Mouse (Mus musculus): Measurements from ENCODE around the gene Cdh23. TPM values are rescaled to one million over a fixed set of nuclear protein-coding genes. Genes with fewer than 3 reads are reported as not detected.
A peak's percentile ranks its signal among the peaks of the same experiment; 100 is the strongest.

Gene Cdh23
- total RNA-seq, 2 experiments from 2014 or later: 3.3 to 4.0 TPM

GRCm38 (mm10) chr10:60578738-60579538, 117.4 kb downstream of the Cdh23 start:
- no peak for DNase-seq (ENCODE audit: low spot score in 2 of 2)

GRCm38 (mm10) chr10:60577920-60578737, 118.2 kb downstream of the Cdh23 start:
- DNase-seq (ENCODE audit: low spot score in 2 of 2): no peak

GRCm38 (mm10) chr10:60577125-60577919, 119.0 kb downstream of the Cdh23 start:
- DNase-seq (ENCODE audit: low spot score in 2 of 2): no peak

- DNase-seq (ENCODE audit: low spot score in 2 of 2): no peak
Measured at GRCm38 (mm10) chr10:60574851-60575250, 121.4 kb downstream of the Cdh23 start.

GRCm38 (mm10) chr10:60571491-60571890, 124.8 kb downstream of the Cdh23 start:
- no peak for DNase-seq (ENCODE audit: low spot score in 2 of 2)

- peak in 1 of 2 experiments; percentile 34 for DNase-seq (ENCODE audit: low spot score in 2 of 2)
Measured at GRCm38 (mm10) chr10:60566369-60567037, 129.8 kb downstream of the Cdh23 start.

GRCm38 (mm10) chr10:60564136-60564535, 132.2 kb downstream of the Cdh23 start:
- DNase-seq (ENCODE audit: low spot score in 2 of 2): no peak

- no peak for DNase-seq (ENCODE audit: low spot score in 2 of 2)
Measured at GRCm38 (mm10) chr10:60562946-60563345, 133.3 kb downstream of the Cdh23 start.

GRCm38 (mm10) chr10:60558491-60558927, 137.8 kb downstream of the Cdh23 start:
- no peak for DNase-seq (ENCODE audit: low spot score in 2 of 2)

GRCm38 (mm10) chr10:60552951-60553635, 143.2 kb downstream of the Cdh23 start:
- no peak for DNase-seq (ENCODE audit: low spot score in 2 of 2)

GRCm38 (mm10) chr10:60539164-60539914, 157.0 kb downstream of the Cdh23 start:
- no peak for DNase-seq (ENCODE audit: low spot score in 2 of 2)

- DNase-seq (ENCODE audit: low spot score in 2 of 2): no peak
Measured at GRCm38 (mm10) chr10:60536098-60536811, 160.0 kb downstream of the Cdh23 start.

GRCm38 (mm10) chr10:60532502-60532901, 163.8 kb downstream of the Cdh23 start:
- no peak for DNase-seq (ENCODE audit: low spot score in 2 of 2)

- peak; percentile 24 to 65 for DNase-seq (ENCODE audit: low spot score in 2 of 2)
Measured at GRCm38 (mm10) chr10:60531349-60531748, 164.9 kb downstream of the Cdh23 start.

- DNase-seq (ENCODE audit: low spot score in 2 of 2): no peak
Measured at GRCm38 (mm10) chr10:60530633-60531032, 165.7 kb downstream of the Cdh23 start.

- no peak for DNase-seq (ENCODE audit: low spot score in 2 of 2)
Measured at GRCm38 (mm10) chr10:60527949-60528348, 168.3 kb downstream of the Cdh23 start.

- DNase-seq (ENCODE audit: low spot score in 2 of 2): no peak
Measured at GRCm38 (mm10) chr10:60525081-60525480, 171.2 kb downstream of the Cdh23 start.

- no peak for DNase-seq (ENCODE audit: low spot score in 2 of 2)
Measured at GRCm38 (mm10) chr10:60516286-60516685, 180.0 kb downstream of the Cdh23 start.

- DNase-seq (ENCODE audit: low spot score in 2 of 2): no peak
Measured at GRCm38 (mm10) chr10:60498538-60498937, 197.8 kb downstream of the Cdh23 start.
